Mouse (Mus musculus) liver, embryonic 14.5 days (tissue): Measurements from ENCODE around the gene Wipf3.

Experiments
- CTCF ChIP-seq: IDR thresholded peaks from 2 replicates; pipeline ENCODE4 v1.5.1; 2016; ENCODE audit warnings: antibody characterized with exemption, low read depth, control low read depth
- EP300 ChIP-seq: IDR thresholded peaks from 2 replicates; pipeline ENCODE4 v1.6.1; 2016; ENCODE audit warnings: antibody characterized with exemption, low read depth

GRCm38 (mm10) chr6:54471866-54472265, 42.5 kb downstream of the Wipf3 start:
- TF ChIP-seq CTCF (no peak), EP300 (no peak)
